Comparison of ENCODE assay signal across 12 mouse cellular contexts in the genomic region with DNA sequence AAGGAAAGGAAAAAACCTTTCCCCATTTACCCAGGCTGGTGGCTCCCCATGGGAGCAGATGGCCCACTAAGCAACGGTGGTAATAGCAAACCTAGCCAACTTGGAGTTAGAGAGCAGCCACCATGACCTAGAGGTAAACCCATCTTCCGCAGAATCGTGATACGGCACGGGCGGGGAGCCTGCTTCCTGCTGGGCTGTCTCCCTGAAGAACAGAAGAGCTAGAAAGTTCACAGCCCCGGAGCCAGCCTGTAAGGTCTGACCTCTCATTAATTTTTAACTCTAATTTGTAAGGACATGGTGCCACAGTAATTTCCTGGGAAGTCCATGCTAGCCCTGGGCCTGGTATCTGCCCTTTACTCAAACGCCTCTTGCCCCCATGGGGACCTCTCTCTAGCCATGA. TPM values are rescaled to one million over a fixed set of nuclear protein-coding genes. Genes with fewer than 3 reads are reported as not detected.
DNase-seq lines count a peak whose midpoint lies in the region; ATAC-seq and TF ChIP-seq lines count a peak whose summit lies in the region.
"Had no signal": no experiment of that assay in that cellular context is flagged by ENCODE, and none has a peak within 500 bp of the region (broad histone marks: within the 10 kb centered on the region; RNA-seq: fewer than 3 reads in every experiment).

No protein-coding gene starts in this region.

- intact Hi-C loops in heart, postnatal 25 days (cut with DNase I): loop anchor here (1.0 kb wide), 1 partner anchor 68 kb away; no protein-coding TSS in a partner anchor

- H3K9ac ChIP-seq in heart, embryonic 11.5 days (ENCODE audit: low read depth, low read length): no peak overlapping the region
- H3K9ac ChIP-seq in intestine, embryonic 15.5 days: 0 out of 2 replicates have a peak overlapping the region, but pooled peaks have one; percentile 1
- no peak overlapping the region for H3K9ac ChIP-seq in kidney, embryonic 16.5 days (replicated peaks; ENCODE audit: low read length)
- H3K9ac ChIP-seq in liver, embryonic 14.5 days (replicated peaks): no peak overlapping the region
- H3K9ac ChIP-seq: lung, embryonic 15.5 days had no signal

- H3K36me3 ChIP-seq in heart, embryonic 11.5 days (ENCODE audit: control insufficient read depth, insufficient read depth, low read length): no peaks in the 10 kb centered on the region
- H3K36me3 ChIP-seq in intestine, embryonic 15.5 days: no peaks in the 10 kb centered on the region
- no peaks in the 10 kb centered on the region for H3K36me3 ChIP-seq in kidney, embryonic 16.5 days (ENCODE audit: insufficient read depth, low read length)
- H3K36me3 ChIP-seq in liver, embryonic 14.5 days (replicated peaks; ENCODE audit: control insufficient read depth, insufficient read depth, low read depth): no peaks in the 10 kb centered on the region
- H3K36me3 ChIP-seq: lung, embryonic 15.5 days had no signal

- no peak for TF ChIP-seq EP300 in liver, embryonic 14.5 days (IDR thresholded peaks at IDR 0.05; ENCODE audit: low read depth)

- no peak for TF ChIP-seq CTCF in liver, embryonic 14.5 days (IDR thresholded peaks at IDR 0.05; ENCODE audit: low read depth)

- H3K27ac ChIP-seq in heart, embryonic 11.5 days (ENCODE audit: low read depth, low read length): no peak overlapping the region
- no peak overlapping the region for H3K27ac ChIP-seq in intestine, embryonic 15.5 days
- H3K27ac ChIP-seq in kidney, embryonic 16.5 days (ENCODE audit: low read length): peak overlapping the region; percentile 8; the same call in 1 of the 2 replicates
- no peak overlapping the region for H3K27ac ChIP-seq in liver, embryonic 14.5 days
- H3K27ac ChIP-seq: hindbrain, postnatal 0 days; lung, embryonic 15.5 days had no signal

- no peaks in the 10 kb centered on the region for H3K27me3 ChIP-seq in heart, embryonic 11.5 days (ENCODE audit: control insufficient read depth, insufficient read depth, low read length)
- H3K27me3 ChIP-seq in intestine, embryonic 15.5 days (replicated peaks): no peaks in the 10 kb centered on the region
- H3K27me3 ChIP-seq in kidney, embryonic 16.5 days (ENCODE audit: insufficient read depth, low read length): no peaks in the 10 kb centered on the region
- H3K27me3 ChIP-seq in liver, embryonic 14.5 days (ENCODE audit: control insufficient read depth, insufficient read depth, low read length): no peaks in the 10 kb centered on the region
- H3K27me3 ChIP-seq: lung, embryonic 15.5 days; megakaryocyte, embryonic 14.5 days had no signal

- ATAC-seq in heart, embryonic 11.5 days (replicated peaks; ENCODE audit: insufficient number of reproducible peaks, low FRiP score, low TSS enrichment): no peak
- peak; percentile 32 for ATAC-seq in intestine, embryonic 15.5 days
- ATAC-seq in kidney, embryonic 16.5 days (ENCODE audit: low FRiP score, low TSS enrichment): peak; percentile 32
- ATAC-seq in liver, embryonic 14.5 days (ENCODE audit: insufficient read depth): no peak

- H3K9me3 ChIP-seq in heart, embryonic 11.5 days (replicated peaks; ENCODE audit: control insufficient read depth, low read length): no peaks in the 10 kb centered on the region
- no peaks in the 10 kb centered on the region for H3K9me3 ChIP-seq in intestine, embryonic 15.5 days
- no peaks in the 10 kb centered on the region for H3K9me3 ChIP-seq in kidney, embryonic 16.5 days (ENCODE audit: low read length)
- no peaks in the 10 kb centered on the region for H3K9me3 ChIP-seq in liver, embryonic 14.5 days (ENCODE audit: control insufficient read depth, low read length)
- H3K9me3 ChIP-seq: lung, embryonic 15.5 days; megakaryocyte, embryonic 14.5 days had no signal

- DNase-seq in heart, postnatal 25 days (ENCODE audit: low spot score): no peak
- DNase-seq in liver, embryonic 14.5 days (ENCODE audit: low read depth in 3 of 3, low spot score in 3 of 3): no peak
- DNase-seq in adipocyte (ENCODE audit: low spot score): no peak
- DNase-seq in right cerebral cortex, postnatal 4 days: no peak
- no peak for DNase-seq in right cerebral cortex, postnatal 25 days

- no peaks in the 10 kb centered on the region for H3K4me1 ChIP-seq in heart, embryonic 11.5 days (ENCODE audit: control insufficient read depth, insufficient read depth, low read length)
- H3K4me1 ChIP-seq in intestine, embryonic 15.5 days (replicated peaks): peaks cover 2% of the 10 kb centered on the region; the same call in 1 of the 2 replicates
- H3K4me1 ChIP-seq in kidney, embryonic 16.5 days (ENCODE audit: insufficient read depth, low read length): peaks cover 19% of the 10 kb centered on the region; the same call in 1 of the 2 replicates
- H3K4me1 ChIP-seq in liver, embryonic 14.5 days (replicated peaks; ENCODE audit: control insufficient read depth in 2 of 2, insufficient read depth in 2 of 2, low read length in 1 of 2): peaks cover 0 to 13% of the 10 kb centered on the region in 2 experiments; a peak in 2 of 4 replicates

- H3K4me3 ChIP-seq in heart, embryonic 11.5 days (ENCODE audit: low read depth, low read length): no peak overlapping the region
- H3K4me3 ChIP-seq in intestine, embryonic 15.5 days (replicated peaks): no peak overlapping the region
- H3K4me3 ChIP-seq in kidney, embryonic 16.5 days (ENCODE audit: low read length): no peak overlapping the region; the same call in 1 of the 2 replicates
- H3K4me3 ChIP-seq in liver, embryonic 14.5 days (ENCODE audit: insufficient read depth in 1 of 2, low read depth in 2 of 2, low read length in 2 of 2): no peak overlapping the region

- 0 out of 2 replicates have a peak overlapping the region, but pooled peaks have one; percentile 2 for H3K4me2 ChIP-seq in heart, embryonic 11.5 days
- peak overlapping the region; percentile 56 for H3K4me2 ChIP-seq in intestine, embryonic 15.5 days (replicated peaks)
- peak overlapping the region; percentile 38 for H3K4me2 ChIP-seq in kidney, embryonic 16.5 days (replicated peaks; ENCODE audit: low read depth, low read length)
- peak overlapping the region; percentile 26; the same call in 1 of the 2 replicates for H3K4me2 ChIP-seq in liver, embryonic 14.5 days (ENCODE audit: low read depth)

- 48% methylated on average over 8 of the region's 8 CpGs for WGBS in heart, embryonic 11.5 days (ENCODE audit: insufficient replicate concordance)
- WGBS in intestine, embryonic 15.5 days: 31% methylated on average over 8 of the region's 8 CpGs
- 34% methylated on average over 8 of the region's 8 CpGs for WGBS in kidney, embryonic 16.5 days
- WGBS in liver, embryonic 14.5 days (ENCODE audit: insufficient replicate concordance): 55% methylated on average over 8 of the region's 8 CpGs

RNA-seq across cellular contexts. Expression of a gene that starts 9.2 kb away (rescaled TPM):
- 538 and 603 TPM in 2 replicates for polyA plus RNA-seq in heart, embryonic 11.5 days (2014; fragmentation: Nextera tagmentation; extraction: Ambion mirVana)
- 100 to 1,000 TPM; 397 to 416 TPM for total RNA-seq in heart, postnatal 25 days (2021)
- polyA plus RNA-seq in intestine, embryonic 15.5 days (2015; fragmentation: Nextera tagmentation; extraction: Ambion mirVana): 815 and 831 TPM in 2 replicates
- 712 and 779 TPM in 2 replicates for polyA plus RNA-seq in kidney, embryonic 16.5 days (2015; fragmentation: Nextera tagmentation; extraction: Ambion mirVana)
- polyA plus RNA-seq in liver, embryonic 14.5 days (2012; rRNA removed): 1,100 and 1,184 TPM in 2 replicates
- 669 and 674 TPM in 2 replicates for polyA plus RNA-seq in liver, embryonic 14.5 days (2014; fragmentation: Nextera tagmentation; extraction: Ambion mirVana)

RNA-seq across cellular contexts. Expression of a gene that starts 26.2 kb away (rescaled TPM):
- polyA plus RNA-seq in heart, embryonic 11.5 days (2014; fragmentation: Nextera tagmentation; extraction: Ambion mirVana): 3.3 and 3.7 TPM in 2 replicates
- 10 to 100 TPM; 17.8 to 20.4 TPM for total RNA-seq in heart, postnatal 25 days (2021)
- 4.1 and 6.4 TPM in 2 replicates for polyA plus RNA-seq in intestine, embryonic 15.5 days (2015; fragmentation: Nextera tagmentation; extraction: Ambion mirVana)
- polyA plus RNA-seq in kidney, embryonic 16.5 days (2015; fragmentation: Nextera tagmentation; extraction: Ambion mirVana): 7.1 and 7.2 TPM in 2 replicates
- polyA plus RNA-seq in liver, embryonic 14.5 days (2012; rRNA removed): 8.2 and 9.2 TPM in 2 replicates
- polyA plus RNA-seq in liver, embryonic 14.5 days (2014; fragmentation: Nextera tagmentation; extraction: Ambion mirVana): 1.0 and 1.3 TPM in 2 replicates

RNA-seq across cellular contexts. Expression of a gene that starts 35.0 kb away (rescaled TPM):
- polyA plus RNA-seq in heart, embryonic 11.5 days (2014; fragmentation: Nextera tagmentation; extraction: Ambion mirVana): 0.43 and 0.70 TPM in 2 replicates
- 10 to 100 TPM; 15.7 to 23.2 TPM for total RNA-seq in heart, postnatal 25 days (2021)
- 1.1 and 2.7 TPM in 2 replicates for polyA plus RNA-seq in intestine, embryonic 15.5 days (2015; fragmentation: Nextera tagmentation; extraction: Ambion mirVana)
- 4.4 and 4.8 TPM in 2 replicates for polyA plus RNA-seq in kidney, embryonic 16.5 days (2015; fragmentation: Nextera tagmentation; extraction: Ambion mirVana)
- polyA plus RNA-seq in liver, embryonic 14.5 days (2012; rRNA removed): 0.09 and 0.23 TPM in 2 replicates
- polyA plus RNA-seq in liver, embryonic 14.5 days (2014; fragmentation: Nextera tagmentation; extraction: Ambion mirVana): 0.04 and 0.13 TPM in 2 replicates
- polyA plus RNA-seq: erythroblast, embryonic 14.5 days had no signal

RNA-seq across cellular contexts. Expression of a gene that starts 35.5 kb away (rescaled TPM):
- 2.9 and 4.0 TPM in 2 replicates for polyA plus RNA-seq in heart, embryonic 11.5 days (2014; fragmentation: Nextera tagmentation; extraction: Ambion mirVana)
- total RNA-seq in heart, postnatal 25 days (2021): 1 to 10 TPM; 2.0 to 3.2 TPM
- polyA plus RNA-seq in intestine, embryonic 15.5 days (2015; fragmentation: Nextera tagmentation; extraction: Ambion mirVana): 3.7 and 5.4 TPM in 2 replicates
- polyA plus RNA-seq in kidney, embryonic 16.5 days (2015; fragmentation: Nextera tagmentation; extraction: Ambion mirVana): 0.86 and 1.2 TPM in 2 replicates
- polyA plus RNA-seq in liver, embryonic 14.5 days (2012; rRNA removed): 9.6 and 12.4 TPM in 2 replicates
- 1.6 and 2.8 TPM in 2 replicates for polyA plus RNA-seq in liver, embryonic 14.5 days (2014; fragmentation: Nextera tagmentation; extraction: Ambion mirVana)

Comparison
In these comparisons a context has a peak if more than half of its experiments do, and no peak if none do; other contexts are left out.
1. ATAC-seq: peak in intestine, embryonic 15.5 days (single experiment) and kidney, embryonic 16.5 days (single experiment); none in heart, embryonic 11.5 days (single experiment) and liver, embryonic 14.5 days (single experiment).
2. H3K4me2 ChIP-seq: peak in every context shown above with its lines; median percentile 56 in intestine, embryonic 15.5 days; 38 in kidney, embryonic 16.5 days; 26 in liver, embryonic 14.5 days; 2 in heart, embryonic 11.5 days.